ENCODE assay signal across 11 mouse cellular contexts in genomic region chr1:51947116-51947515, GRCm38 (mm10). TPM values are rescaled to one million over a fixed set of nuclear protein-coding genes. Genes with fewer than 3 reads are reported as not detected.
"Had no signal": no experiment of that assay in that cellular context is flagged by ENCODE, and none has a peak within 500 bp of the region (broad histone marks: within the 10 kb centered on the region; RNA-seq: fewer than 3 reads in every experiment).

No protein-coding gene starts in this region.

- DNase-seq: kidney, adult 8-10 months; kidney, postnatal 10 days; kidney, postnatal 4 days; liver, embryonic 13.5 days; lung, adult 2 months; lung, postnatal 14 days; lung, postnatal 4 days; midbrain, embryonic 14.5 days; thymus, adult 18-20 months; thymus, postnatal 36 days had no signal

RNA-seq across cellular contexts. Expression of gene Myo1b, which starts 31.2 kb away (rescaled TPM):
- total RNA-seq: megakaryocyte-erythroid progenitor cell, adult 5-6 weeks had no signal
